13 mouse cellular contexts compared by ENCODE assay signal in genomic region chr13:20787952-20788351, GRCm38 (mm10).
"Had no signal": no experiment of that assay in that cellular context is flagged by ENCODE, and none has a peak within 500 bp of the region (broad histone marks: within the 10 kb centered on the region; RNA-seq: fewer than 3 reads in every experiment).

No protein-coding gene starts in this region.

- H3K4me3 ChIP-seq: layer of hippocampus, adult 2 months; limb, embryonic 12.5 days; midbrain, embryonic 10.5 days; neural tube, embryonic 12.5 days had no signal

- H3K4me2 ChIP-seq: limb, embryonic 12.5 days; liver, embryonic 11.5 days; neural tube, embryonic 12.5 days had no signal

- H3K27me3 ChIP-seq: limb, embryonic 12.5 days; neural tube, embryonic 12.5 days had no signal

- H3K36me3 ChIP-seq: limb, embryonic 12.5 days; midbrain, embryonic 10.5 days; neural tube, embryonic 12.5 days had no signal

- DNase-seq: kidney, adult 11 months; kidney, adult 9 months; kidney, postnatal 10 days; kidney, postnatal 4 days; midbrain, embryonic 14.5 days; retina, postnatal 1 day; right cerebral cortex, postnatal 25 days; thymus, postnatal 14 days had no signal

- H3K27ac ChIP-seq: layer of hippocampus, adult 2 months; limb, embryonic 12.5 days; midbrain, embryonic 10.5 days; neural tube, embryonic 12.5 days had no signal

- H3K9ac ChIP-seq: limb, embryonic 12.5 days; neural tube, embryonic 12.5 days had no signal

- H3K4me1 ChIP-seq: limb, embryonic 12.5 days; neural tube, embryonic 12.5 days had no signal

- H3K9me3 ChIP-seq: limb, embryonic 12.5 days; midbrain, embryonic 10.5 days; neural tube, embryonic 12.5 days had no signal
